Mouse (Mus musculus) NIH3T3 (cell line): Measurements from ENCODE around the gene Rpf2.

Experiments
- DNase-seq: peaks from one replicate; pipeline ENCODE4 v3.0.0-alpha.2; 2012; ENCODE audit warnings: low read depth

The Rpf2 gene

DNA sequence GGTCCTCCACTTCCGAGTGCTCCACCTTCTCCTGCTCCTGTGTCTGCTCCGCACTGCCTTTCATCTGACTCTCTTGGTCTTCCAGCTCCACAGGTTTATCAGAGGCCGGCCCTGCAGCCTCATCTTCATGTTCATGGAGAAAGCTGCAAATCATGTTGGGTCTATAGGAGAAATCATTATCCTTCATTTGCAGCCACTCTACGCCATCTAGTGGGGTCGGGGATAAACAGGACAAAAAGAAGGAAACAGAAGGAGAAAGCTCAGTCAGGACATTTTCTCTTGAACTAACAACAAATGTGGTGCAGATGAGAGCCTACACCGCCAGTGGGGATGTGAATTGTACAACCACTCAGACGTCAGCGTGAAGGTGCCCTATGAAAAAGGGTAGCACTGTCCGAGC, 2.8 kb upstream of the Rpf2 start:
- DNase-seq: peak; percentile 68

GRCm38 (mm10) chr10:40247166-40247716, 405 bp upstream of the Rpf2 start:
- no peak for DNase-seq

- DNase-seq: no peak
These were observed 9.0 kb downstream of the Rpf2 start for GRCm38 (mm10) chr10:40237826-40238225.

GRCm38 (mm10) chr10:40233241-40233640, 13.6 kb downstream of the Rpf2 start:
- DNase-seq: no peak

GRCm38 (mm10) chr10:40232442-40232841, 14.4 kb downstream of the Rpf2 start:
- DNase-seq: no peak

GRCm38 (mm10) chr10:40229725-40230124, 17.1 kb downstream of the Rpf2 start:
- no peak for DNase-seq

GRCm38 (mm10) chr10:40227660-40228303, 19.1 kb downstream of the Rpf2 start:
- no peak for DNase-seq

DNA sequence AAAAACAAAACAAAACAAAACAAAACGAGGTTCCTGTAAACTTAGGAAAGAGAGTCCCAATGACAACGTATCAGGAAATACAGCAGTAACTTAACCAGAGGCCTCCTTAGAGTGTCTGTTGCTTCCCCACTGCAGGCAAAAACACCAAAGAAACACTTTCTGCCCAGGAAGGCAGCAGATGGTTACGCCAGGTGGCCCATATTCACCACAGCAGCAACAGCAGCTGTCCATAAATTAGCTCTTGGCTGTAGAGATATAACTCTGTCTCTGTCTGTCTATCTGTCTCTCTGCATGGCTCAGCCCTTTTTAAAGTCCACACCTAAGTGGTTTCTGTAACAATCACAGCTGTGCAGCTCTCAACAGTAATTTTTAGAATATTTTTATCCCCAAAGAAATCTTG, 28.0 kb downstream of the Rpf2 start:
- no peak for DNase-seq

- DNase-seq: peak; percentile 96
These were observed 34.2 kb downstream of the Rpf2 start for GRCm38 (mm10) chr10:40212443-40213169.

DNA sequence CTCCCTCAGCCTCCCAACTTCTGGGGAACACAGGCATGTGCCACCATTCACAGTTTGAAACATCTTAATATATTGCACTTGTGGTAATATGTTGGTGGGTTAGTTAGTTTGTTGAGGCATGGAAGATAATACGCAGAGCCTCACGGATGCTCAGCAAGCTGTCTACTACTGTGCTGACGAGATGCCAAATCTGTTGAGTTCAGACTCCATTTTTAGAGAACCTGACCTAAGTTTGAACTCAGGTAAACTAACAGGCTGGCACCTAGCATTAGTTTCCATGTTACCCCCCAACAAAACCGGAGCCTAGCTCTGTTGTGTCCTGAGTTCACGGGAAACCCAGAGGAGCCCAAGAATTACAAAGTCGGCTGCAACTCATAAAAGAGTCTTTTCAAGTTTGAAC, 51.8 kb downstream of the Rpf2 start:
- DNase-seq: no peak

- DNase-seq: no peak
These were observed 54.6 kb downstream of the Rpf2 start for GRCm38 (mm10) chr10:40192010-40192935.

GRCm38 (mm10) chr10:40191338-40191979, 55.4 kb downstream of the Rpf2 start:
- DNase-seq: peak; percentile 31

- no peak for DNase-seq
These were observed 56.0 kb downstream of the Rpf2 start for GRCm38 (mm10) chr10:40190871-40191270.

DNA sequence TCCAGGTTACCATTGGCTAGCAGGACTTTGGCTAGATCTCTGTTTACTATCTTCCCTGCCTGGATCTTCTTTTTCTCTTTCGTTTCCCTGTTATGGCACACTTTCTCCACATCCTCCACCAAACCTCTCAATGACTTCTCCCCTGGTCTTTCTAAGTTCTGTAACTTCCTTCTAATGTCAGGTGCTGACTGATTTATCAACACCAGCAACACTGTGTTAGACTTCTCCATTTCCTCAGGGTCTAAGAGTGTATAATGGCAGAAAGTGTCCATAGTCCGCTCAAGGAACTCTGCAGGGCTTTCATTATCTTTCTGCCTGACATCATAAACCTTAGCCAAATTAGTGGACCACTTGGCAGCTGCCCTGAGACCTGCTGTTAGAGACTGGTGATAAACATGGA, 57.1 kb downstream of the Rpf2 start:
- no peak for DNase-seq

DNA sequence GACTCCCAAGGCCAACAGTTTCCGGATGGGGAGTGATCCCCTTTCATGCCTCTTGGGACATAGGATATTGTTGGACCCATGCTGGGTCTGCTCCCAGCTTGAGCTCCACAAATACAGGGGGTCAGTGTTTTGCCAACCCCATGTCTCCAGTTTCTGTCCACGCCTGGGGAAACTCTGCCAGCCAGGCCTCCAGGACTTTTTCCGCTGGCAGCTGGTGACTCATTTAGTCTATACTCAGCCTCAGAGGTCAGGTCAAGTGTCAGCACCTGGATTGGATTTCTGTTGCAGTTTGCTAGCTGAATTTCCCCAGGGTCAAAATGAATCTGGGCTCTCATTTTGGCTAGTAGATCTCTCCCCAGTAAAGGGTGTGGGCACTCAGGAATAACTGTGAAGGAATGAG, 58.0 kb downstream of the Rpf2 start:
- DNase-seq: peak; percentile 64

DNA sequence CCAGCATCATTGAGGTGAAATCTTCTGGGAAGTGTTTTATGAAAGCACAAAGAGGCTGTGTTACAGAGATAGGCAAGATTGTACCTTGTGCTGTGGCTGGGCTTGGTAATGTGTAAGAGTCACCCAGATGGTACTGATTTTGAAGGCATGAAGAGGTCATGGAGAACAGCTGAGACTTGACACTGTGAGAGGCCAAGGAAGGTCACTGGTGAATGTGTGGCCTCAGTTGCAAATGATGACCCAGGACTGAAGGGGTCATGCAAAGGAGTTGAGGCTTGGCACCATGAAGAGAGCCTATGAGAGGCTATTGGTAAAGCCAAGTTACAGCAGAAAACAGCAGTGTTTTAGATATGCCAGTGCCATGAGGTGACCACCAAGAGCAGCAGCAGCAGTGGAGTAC, 60.9 kb downstream of the Rpf2 start:
- no peak for DNase-seq

DNA sequence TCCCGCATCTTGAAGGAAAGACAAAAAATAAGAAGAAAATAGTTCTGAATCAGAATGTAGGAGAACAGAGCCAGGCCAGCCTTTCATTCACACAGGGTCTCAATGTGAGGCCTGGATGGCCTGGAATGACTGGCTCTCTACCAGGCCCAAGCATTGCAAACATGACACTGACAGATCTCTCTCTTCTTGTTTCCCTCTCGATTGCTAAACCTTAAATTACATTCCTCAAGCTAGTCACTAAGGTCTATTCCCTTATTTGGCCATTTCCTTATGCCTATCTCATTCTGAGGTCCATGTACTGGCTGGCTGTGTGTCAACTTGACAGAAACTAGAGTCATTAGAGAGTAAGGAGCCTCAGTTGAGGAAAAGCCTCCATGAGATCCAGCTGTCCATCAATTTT, 66.8 kb downstream of the Rpf2 start:
- DNase-seq: peak; percentile 62

GRCm38 (mm10) chr10:40179142-40179541, 67.7 kb downstream of the Rpf2 start:
- peak; percentile 34 for DNase-seq

- peak; percentile 72 for DNase-seq
These were observed 69.4 kb downstream of the Rpf2 start for GRCm38 (mm10) chr10:40177323-40177962.
